Mouse (Mus musculus) stomach, postnatal 0 days (tissue): ENCODE data around the gene Evl.

Source experiments
- CTCF ChIP-seq: IDR thresholded peaks from 2 replicates; pipeline ENCODE4 v1.5.1; 2016; ENCODE audit warnings: antibody characterized with exemption, low read depth, mild to moderate bottlenecking, moderate library complexity
- EP300 ChIP-seq: optimal IDR thresholded peaks from 2 replicates; pipeline ENCODE3; 2016; ENCODE audit warnings: antibody characterized with exemption

- no peak for TF ChIP-seq CTCF
- no peak for TF ChIP-seq EP300
Observed at GRCm38 (mm10) chr12:108600864-108601263, 46.3 kb downstream of the Evl start.
